Mouse (Mus musculus): ENCODE results near the gene Hspa4l.

The Hspa4l gene

DNA sequence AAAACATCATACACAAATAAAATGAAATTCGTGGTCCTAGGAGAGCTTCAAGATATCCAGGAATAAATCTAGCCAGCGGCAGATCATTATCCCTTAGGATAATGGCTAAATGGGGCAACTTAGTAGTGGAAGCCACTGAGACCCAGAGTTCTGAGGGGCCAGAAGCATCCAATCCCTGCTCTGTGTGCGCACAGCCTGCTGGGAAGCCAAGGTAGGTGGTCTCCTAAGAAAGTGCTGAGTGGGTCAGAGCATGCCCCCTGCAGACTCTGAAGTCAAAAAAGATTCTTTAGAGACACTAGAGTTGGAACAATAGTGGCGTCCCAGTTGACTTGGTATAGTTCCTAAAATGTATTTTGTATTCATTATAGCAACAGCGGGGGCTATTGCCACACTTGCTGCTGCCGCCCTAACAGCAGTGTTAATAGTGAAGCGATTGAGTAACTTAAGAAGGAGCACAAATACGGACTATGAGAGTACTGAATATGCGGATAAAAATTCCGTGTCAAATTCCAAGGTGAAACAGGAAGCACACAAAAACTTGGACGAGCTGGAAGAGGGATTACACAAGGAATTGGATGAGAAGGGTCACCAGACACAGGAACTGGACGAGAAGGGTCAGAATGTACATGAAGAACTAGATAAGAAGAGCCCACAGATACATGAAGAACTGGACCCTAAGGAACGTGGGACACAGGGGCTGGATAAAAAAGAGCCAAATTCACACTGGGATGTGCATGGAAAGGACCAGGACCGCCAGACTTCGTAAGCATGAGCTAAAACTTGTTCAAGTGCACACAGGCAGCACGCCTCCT lies at the start of gene Hspa4l:
Gene Hspa4l (plus strand): TSS at position 472 of the 812 bp plus-strand sequence.
- peak; percentile 32 for DNase-seq

DNA sequence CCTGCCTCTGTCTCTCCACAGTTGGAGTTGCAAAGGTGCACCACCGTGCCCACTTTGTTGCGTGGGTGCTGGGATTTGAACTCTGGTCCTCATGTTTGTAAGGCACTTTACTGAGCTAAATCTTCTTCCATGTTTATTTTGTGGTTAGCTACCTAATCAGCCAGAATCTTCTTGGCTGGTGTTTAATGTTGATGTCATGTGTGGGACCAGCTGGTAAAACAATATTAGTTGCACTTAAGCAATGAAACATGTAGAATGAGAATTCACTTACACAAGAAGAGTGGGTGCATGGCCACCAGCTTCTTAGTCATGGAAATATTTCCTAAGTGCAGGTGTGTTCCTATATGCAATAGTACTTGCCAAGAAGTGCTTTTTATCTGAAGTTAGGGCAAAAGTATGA lies 49.1 kb upstream of the Hspa4l start:
- no peak for DNase-seq

DNA sequence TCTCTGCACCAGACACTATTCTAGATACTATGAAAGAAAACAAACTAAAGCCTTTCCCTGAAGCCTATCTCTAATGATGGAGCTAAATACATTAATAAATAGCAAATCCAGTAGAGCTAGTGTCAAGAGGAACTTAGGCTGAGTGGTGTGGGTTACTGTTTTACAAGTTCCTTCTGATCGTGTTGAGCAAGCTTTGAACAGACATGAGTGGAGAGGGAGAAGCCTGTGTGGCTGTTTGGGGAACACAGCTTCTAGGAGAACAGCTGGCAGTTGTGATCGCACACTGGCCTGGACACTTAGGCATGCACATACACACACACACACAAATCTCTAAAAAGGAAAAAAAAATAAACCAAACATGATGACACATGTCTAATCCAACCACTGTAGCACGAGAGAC lies 45.5 kb upstream of the Hspa4l start:
- DNase-seq, result no peak

DNA sequence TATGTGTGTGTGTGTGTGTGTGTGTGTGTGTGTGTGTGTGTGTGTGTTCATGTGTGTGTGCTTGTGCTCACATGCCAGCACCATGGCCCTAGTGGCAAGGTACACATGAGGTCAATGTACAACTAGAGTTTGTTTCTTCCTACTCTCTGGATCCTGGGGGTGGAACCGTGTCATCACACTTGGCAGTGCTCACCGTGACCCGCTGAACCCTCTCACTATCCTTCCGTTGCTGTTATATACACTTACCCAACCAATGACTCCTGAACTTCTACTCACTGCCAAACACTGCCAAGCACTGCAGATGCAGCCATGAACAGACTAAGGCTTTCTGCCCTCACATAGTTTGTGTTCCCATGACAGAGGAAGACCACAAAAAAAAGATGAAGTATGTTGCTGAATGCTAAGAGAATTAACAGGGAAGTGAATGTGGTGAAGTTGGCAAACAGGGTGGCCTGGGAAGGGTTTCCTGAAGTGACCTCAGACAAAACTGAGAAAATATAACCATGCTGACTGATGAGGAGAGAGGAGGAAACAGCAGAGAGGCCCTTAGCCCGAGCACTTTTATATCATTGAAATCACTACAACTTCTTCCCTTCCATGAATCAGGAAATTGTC lies 39.4 kb upstream of the Hspa4l start:
- DNase-seq, result no peak

DNA sequence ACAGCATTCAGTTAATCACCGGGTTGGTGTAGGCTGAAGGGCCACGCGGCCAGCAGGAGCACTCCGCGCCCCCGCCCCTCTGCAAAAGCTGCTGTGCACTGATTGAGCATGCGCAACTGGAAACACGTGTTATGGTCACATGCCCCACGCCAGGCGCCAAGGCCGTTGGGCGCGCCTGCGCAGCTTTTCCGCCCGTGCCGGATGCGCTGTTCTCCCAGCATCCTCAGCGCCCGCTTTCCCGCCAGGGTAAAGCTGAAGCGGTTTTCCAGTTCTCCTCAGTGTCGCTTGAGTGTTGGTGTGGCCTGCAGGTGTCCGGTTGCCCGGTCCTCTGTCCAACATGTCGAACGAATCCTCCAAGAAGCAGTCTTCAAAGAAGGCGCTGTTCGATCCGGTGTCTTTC lies 35.6 kb upstream of the Hspa4l start, which contains the start of gene Slc25a31:
Gene Slc25a31 (plus strand): TSS at position 201 of the 400 bp plus-strand sequence.
- no peak for DNase-seq

DNA sequence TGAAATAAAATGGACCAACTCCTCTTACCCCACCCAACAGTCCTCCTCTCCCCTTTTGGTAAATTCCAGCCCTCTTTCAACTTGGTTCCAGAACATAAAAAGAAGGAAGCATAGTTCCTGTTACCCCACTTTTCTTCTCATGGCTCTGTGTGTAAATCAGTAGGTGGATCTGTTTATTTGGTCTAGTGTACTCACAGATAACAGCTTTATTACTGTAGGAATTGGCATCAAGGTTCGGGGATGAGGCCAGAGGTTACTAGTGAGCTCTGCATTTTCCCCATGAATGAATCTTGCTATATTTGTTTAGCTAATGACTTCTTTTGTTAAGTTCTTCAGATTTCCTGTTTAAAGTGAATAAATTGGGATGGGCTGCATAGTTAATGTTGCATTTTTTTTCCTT lies 28.2 kb upstream of the Hspa4l start:
- no peak for DNase-seq

DNA sequence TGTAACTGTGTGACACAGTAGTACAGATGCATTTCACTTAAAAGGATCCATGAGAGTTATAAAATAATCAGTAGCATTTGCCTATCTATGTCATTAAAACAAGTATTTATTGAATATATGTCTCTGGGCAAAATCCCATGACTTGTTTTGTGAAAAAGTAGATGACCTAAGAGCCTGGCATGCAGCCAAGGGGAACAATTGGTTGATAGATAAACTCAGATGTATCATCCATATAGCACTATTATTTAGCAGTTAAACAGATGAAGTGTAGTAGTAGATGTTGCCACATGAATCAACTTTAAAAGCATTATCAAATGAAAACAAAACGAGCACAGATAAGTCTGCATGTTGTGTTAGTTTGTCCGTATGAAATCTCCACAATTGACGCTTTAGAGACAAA lies 25.3 kb upstream of the Hspa4l start:
- DNase-seq, result no peak

DNA sequence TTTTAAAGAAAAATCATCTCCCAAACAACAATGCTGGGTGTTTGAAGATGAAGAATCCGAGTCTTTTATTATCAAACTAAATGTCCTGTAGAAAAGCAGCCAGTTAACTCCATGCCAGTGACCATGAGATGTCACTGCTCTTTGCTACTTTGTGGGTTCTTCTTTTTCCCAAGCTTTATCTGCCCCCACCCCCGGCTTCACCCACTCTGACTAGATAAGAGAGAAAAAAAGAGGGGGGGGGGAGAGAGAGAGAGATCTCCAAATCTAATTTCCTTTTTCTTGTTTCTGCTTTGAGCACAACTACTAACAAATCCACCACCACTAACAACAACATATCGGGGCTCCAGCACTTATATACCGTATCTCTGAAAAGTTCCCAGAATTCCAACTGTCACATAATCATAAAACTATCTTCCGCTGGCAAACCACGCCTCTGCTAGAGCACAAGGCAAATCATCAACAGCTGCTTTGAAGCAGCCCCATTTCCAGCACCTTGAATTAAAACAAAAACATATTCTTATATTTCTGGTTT lies 5.8 kb upstream of the Hspa4l start:
- DNase-seq, result no peak

DNA sequence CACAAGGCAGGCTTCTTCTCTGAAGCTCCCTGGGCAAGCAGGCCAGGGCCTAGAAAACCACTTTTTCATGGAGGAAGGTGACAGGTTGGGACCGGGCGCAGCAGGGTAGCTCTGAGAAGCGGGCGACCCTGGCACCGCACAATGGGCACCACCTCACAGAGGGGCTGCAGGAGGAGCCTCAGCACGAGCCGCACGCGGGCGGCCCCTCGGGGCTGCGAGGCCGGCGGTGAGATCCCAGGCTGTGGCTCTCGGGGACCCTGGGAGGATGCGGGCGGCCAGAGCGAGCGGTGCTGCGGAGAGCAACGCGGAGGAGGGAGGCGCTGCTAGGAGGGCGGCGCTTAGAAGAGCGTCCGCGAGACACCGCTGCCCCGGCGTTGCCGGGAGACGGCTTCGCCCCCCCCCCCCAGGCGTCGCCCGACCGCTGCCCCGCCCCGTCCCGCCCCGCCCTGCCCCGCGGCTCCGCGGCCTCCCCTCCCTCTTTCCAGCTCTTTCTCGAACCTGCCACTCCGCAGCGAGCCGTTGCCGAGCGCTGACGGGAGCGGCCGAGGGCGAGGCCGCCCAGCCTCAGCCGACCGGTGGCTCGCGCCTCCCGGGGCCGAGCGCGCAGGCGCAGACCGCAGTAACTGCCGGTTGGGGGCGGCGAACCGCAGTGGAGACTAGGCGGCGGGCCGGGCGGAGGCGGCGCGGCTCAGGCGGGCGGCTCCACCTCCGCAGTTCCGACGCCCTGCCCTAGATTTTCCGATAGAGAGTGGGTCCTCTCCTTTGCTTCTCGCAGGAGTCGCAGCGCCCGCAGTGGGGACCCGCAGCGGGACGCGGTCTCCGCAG lies 753 bp downstream of the Hspa4l start:
- DNase-seq, result peak; percentile 93

DNA sequence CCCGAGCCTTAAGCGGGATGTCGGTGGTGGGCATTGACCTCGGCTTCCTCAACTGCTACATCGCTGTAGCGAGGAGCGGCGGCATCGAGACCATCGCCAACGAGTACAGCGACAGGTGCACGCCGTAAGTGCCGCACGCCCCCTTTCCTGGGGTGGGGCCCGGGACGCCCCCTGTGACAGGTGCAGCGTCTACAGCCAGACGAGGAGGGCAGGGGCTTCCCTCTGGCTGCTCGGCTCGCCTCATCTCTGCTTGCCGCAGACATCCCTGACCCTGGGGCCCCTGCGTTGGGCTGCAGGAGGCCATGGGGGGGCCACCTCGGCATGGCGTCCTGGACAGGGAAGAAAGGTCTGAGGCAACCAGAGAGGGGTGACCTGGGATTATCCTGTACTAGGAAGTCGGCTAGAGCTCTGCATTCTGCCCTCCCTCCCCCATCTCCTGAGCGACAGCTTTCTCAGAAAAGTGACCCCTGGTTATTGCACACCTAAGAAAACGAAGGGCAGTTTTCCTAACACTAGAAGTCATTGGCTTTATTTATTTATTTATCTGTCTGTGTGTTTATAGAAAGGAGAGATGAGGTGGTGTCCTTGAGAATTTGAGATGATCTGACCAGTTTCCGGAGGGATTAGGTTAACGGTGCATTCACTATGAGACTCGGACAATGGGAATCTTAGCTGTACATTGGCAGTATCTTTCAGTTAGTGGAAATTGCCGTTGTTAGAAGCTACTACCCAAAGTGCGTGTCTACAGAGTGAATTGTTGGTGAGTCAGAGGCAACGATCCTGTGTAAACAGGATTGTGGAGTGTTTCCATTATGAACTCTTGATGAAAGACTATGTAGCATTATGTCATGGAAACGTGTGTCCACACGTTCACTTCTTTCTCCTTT lies 1.6 kb downstream of the Hspa4l start:
- DNase-seq, result peak; percentile 19

DNA sequence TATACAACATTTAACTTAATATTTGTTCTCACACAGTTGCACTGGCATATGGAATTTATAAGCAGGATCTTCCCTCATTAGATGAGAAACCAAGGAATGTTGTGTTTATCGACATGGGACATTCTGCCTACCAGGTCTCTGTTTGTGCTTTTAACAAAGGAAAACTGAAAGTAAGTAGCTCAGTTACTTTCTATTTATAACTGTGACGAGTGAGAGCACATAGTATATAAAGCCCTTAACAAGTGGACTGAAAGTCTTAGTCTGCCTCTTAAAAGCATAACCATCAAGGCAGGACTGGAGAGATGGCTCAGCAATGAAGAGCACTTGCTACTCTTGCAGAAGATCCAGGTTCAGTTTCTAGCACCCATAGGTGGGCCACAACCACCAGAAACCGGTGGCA lies 16.5 kb downstream of the Hspa4l start:
- no peak for DNase-seq

DNA sequence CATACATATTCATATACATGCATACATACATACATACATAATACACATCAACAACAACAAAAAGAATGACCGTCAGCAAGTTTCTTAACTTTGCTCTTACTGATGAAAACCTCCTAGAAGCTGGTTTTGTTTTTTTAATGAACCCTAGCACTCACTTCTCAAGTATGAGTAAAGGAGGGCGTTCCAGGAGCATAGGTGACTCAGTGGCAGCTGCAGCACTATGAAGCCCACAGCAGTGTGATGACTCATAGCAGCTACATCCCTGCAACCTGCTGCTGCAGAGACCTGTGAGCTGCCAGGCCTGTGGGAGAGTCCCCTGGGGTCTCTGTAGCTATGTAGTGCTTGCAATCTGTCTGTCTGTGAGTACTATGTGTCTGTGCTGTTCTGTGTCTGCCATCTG lies 17.0 kb downstream of the Hspa4l start:
- no peak for DNase-seq

DNA sequence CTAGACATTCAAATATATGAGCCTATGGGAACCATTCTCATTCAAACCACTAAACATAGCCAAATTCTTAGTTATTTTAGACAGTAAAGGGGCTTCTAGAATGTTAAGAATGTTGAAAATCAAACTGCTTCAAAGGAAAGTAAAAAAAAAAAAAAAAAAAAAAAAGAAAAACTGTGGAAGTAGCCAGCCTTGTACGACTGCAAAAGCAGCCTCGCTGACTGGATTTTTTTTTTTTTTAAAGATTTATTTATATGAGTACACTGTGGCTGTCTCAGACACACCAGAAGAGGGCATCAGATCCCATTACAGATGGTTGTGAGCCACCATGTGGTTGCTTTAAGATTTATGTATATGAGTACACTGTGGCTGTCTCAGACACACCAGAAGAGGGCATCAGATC lies 49.5 kb downstream of the Hspa4l start:
- no peak for DNase-seq

DNA sequence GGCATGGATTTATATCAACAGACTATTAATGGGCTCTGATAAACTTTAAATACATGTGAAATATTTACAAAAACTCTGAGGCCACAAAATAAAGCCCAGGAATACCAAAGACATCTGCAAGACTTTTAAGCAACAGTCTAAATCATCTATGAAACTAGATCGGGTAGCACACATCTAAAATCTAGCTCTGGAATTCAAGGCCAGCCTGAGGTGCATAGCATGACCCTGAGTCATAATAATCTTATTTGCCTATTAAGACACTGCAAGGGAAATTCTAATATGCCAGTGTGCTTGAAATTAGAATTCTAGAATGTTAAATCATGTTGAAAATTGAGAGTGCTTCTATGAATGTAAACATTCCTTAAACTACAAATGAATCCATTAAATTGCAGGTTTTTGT lies 53.8 kb downstream of the Hspa4l start:
- DNase-seq, result no peak

DNA sequence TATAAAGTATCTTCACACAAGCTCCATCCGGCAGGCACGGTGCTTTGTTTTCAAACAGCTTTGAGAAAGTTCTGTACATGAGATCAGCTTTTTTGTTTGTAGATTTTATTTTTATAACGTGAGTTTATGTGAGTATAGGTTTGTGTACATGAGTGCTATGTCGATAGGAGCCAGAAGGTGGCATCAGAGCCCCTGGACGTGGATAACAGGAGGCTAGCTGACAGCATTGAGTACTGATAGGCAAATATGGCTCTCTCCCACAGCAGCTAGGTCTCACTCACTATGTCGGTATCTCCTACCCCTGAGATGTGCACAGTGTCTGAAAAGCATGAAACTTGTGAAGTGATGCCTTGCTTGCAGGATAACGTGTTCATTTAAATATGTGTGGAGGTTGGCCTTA lies 54.2 kb downstream of the Hspa4l start:
- DNase-seq, result peak; percentile 66

DNA sequence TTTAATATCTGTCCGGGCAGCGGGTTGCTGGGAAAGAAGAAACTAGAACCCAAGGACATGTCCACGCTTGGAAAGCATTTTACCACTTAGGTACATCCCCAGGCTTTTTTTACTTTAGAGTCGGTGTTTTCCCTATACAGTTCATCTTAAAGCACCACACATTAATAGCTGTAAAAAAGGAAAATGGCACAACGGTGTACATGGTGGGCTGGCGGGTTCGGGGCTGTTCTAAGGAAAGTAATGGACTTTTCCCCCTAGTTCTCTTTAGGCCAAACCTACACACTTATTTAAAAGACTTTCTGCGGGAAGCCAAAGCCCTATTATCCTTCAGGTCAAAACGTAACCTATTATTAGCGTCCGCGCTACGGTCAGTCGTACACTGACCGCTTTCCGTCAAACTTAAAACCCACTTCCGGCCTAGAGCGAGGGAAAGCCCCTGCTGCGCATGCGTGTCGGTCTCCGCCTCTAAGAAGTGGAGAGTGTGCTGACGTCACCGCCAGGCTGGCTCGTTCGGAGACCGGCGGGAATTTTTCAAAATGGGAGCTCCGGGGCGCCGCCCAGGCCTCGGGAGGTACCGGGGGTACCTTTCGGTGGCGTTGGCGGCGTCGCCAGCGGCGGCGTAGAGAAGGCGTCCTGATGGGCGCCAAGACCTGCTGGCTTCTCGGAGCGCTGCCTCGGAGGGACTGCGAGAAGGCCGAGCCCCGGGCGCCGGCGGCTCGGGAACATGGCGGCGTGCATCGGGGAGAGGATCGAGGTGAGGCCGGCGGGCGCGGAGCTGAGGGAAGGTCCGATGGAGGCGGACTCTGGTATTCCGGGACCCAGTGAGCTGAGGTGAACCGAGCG lies 55.5 kb downstream of the Hspa4l start, which contains the start of gene Plk4:
Gene Plk4 (plus strand): TSS at position 490 of the 843 bp plus-strand sequence.
- peak; percentile 99 for DNase-seq

DNA sequence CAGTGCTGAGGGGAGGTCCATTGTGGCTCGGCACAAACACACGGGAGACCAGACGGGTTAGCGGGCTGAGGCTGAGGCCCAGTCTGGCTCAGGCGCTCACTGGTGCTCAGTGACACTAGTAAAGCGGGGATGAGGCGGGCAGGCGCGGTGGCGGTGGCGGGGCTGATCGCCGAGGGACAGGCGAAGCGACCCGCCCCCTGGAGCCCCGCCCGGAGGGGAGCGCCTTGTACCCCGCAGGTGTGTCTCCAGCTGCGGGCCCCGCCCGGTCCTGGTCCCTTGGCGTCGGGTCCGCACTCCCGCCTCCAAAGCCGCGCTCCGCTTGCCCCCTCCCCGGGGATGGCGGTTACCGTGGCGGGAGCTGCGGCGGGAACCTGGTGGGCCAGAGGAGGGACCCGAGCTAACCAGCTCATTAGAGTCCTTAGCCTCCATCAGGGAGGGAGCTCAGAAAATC lies 56.1 kb downstream of the Hspa4l start:
- DNase-seq, result peak; percentile 61

DNA sequence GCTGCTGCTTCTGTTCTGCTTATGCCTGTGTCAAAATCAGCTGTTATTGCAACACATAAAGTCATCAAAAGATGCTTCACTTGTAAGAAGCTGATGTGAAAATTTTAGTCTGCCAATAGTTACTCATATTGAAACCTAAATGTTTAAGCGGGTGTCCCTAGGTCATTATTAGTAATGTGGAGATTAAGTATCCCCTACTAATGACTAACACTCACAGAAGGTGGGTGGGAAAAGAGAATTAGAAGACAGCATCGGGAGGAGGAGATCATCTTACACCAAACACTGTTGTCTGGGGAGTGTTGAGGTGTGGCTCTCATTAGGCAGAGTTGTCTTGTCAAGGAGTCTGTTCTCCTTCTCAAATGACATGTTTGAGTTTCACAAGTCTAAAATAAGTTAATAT lies 62.6 kb downstream of the Hspa4l start:
- DNase-seq, result no peak

DNA sequence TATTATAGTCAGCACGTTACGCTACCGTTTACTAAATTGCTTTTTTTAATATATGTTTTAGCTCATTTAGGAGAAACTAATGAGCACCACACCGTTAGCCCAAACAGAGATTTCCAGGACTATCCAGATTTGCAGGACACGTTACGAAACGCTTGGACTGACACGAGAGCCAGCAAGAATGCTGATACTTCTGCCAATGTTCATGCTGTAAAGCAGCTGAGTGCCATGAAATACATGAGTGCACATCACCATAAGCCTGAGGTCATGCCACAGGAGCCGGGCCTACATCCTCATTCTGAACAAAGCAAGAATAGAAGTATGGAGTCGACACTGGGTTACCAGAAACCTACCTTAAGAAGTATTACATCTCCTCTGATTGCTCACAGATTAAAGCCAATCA lies 64.4 kb downstream of the Hspa4l start:
- no peak for DNase-seq

DNA sequence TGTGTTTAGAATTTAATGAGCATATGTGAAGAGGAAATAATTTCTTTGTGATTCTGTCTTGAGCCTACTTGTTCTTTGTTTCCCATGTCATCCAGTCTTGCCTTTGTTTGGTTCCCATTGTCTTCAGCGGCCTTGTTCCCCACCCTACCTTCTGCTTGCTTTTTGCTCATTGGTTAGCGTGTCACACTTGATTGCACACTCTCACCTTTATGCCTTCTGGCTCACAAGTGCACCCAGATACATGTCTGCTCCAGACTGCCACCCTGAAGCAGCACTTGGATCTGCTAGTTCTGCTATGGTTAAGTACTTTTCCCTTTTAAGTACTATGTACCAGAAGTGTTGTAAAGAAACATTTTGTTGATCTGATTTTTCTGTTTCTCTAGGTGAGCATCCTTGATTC lies 65.6 kb downstream of the Hspa4l start:
- no peak for DNase-seq

DNA sequence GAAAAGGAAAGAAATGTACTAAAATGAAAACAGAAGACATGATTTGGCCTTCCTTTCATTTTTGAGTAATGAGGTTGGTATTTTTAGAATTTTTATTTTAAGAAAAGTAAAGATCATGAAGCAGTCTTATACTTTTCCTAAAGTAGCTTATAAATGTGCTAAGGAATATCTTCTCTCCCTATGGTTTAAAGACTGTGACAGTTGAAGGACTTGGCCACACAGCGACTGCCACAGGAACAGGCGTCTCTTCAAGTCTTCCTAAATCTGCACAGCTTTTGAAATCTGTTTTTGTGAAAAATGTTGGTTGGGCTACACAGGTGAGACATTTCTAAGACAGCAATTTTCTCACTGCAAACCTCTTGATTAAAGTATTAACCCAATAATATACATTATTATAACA lies 69.0 kb downstream of the Hspa4l start:
- DNase-seq, result no peak
